Mouse (Mus musculus): ENCODE measurements around the gene Tcl1b5.
"Not testable (repeated sequence)": the region's sequence is repeated elsewhere in the genome, so short reads cannot be mapped to it uniquely, and the experiment has no call there.

Tcl1b5 gene

DNA sequence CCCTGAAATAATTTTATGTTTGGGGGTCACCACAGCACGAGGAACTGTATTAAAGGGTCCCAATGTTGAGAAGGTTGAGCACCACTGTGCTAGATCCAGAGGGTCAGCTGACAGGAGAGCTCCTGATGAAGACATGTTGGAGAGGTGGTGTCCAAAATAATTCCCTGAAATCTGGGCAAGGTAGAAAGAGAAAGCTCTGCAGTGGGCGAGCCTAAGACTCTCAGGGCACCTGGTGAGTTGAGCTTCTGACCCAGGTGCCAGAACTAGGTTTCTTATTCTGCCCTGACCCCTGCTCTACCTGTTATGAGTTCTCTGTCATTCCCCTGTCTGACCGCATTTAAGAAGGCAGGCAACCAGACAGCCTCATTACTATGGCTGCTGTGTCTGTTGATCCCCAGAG lies at the start of gene Tcl1b5:
Gene Tcl1b5, plus strand, starts transcription at position 301 of the 400 bp plus-strand sequence.
- DNase-seq, result not testable (repeated sequence)

- DNase-seq, result no peak
Measured at GRCm38 (mm10) chr12:105126516-105126915, 49.6 kb upstream of the Tcl1b5 start.

DNA sequence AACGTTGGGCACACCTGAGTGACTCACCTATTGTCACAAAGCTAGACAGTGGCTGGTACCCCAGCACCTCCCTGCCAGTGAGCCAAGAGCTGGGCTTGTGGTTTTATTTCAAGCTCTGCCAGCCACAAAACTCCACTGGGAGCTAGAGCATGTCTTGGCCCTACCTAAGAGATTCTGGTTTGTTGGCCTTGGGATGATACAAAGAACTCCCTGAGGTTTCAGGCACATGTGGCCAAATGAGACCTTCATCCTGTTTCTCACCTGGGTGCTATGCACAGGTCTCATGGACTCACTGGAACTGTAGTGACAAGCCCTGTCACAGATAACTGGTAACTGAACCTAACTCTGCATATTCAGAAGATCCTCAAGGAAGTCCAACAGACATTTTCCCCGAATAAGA lies 48.5 kb upstream of the Tcl1b5 start:
- no peak for DNase-seq

DNA sequence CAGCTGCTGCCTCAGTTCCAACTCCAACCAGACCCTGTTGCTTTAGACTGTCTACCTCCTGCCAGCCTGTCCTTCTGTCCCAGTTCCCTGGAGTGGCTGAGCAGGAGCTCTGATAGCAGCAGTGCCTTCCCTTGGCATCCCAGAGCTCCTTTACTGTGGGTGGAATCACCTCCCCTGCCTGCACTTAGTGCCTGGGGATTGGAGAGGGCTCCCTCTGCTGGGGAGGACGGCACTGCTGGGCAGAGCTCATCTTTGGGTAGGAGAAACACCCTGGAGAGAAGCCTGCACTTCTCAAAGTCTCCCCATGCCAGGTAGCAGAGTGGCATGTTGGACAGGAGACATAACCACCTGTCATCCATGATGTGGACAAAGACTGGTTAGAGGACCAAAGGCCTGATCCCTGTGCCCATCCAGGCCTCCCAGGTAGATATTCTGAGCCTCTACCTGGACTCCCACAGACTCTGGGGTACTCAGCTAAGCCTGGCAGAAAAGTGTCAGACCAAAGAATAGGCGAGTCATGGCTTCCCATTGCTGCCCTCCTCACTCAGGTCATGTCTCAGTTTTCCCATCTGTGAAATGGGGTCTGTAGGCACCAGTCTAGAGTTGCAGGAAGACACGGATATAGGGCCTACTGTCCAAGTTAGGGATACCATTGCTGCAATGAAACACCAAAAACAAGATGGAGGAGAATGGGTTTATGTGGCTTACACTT lies 46.5 kb upstream of the Tcl1b5 start:
- DNase-seq, result not testable (repeated sequence)

DNA sequence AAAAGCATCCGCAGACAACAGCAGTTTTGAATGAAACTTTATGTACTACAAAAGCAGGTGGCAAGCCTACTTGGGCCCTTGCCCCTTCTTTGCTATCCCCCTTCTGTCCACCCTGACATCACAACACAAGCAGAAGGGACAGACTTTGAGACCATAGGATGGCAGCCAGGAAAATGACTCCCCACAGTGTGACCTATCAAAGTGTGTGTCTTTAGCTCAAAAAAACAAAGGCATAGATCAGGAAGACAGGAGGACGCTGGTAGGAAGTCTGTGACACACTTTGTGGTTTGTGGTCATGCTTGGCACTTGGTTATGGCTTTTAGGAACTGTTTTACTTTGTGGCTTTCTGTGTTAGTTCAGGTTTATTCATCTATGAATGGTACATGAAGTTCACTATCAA lies 42.0 kb upstream of the Tcl1b5 start:
- not testable (repeated sequence) for DNase-seq

- DNase-seq, result not testable (repeated sequence)
Measured at GRCm38 (mm10) chr12:105134826-105135225, 41.3 kb upstream of the Tcl1b5 start.

- not testable (repeated sequence) for DNase-seq
Measured at GRCm38 (mm10) chr12:105137729-105138128, 38.4 kb upstream of the Tcl1b5 start.

- no peak for DNase-seq
Measured at GRCm38 (mm10) chr12:105143096-105143495, 33.0 kb upstream of the Tcl1b5 start.

- not testable (repeated sequence) for DNase-seq
Measured at GRCm38 (mm10) chr12:105144928-105145327, 31.2 kb upstream of the Tcl1b5 start.

GRCm38 (mm10) chr12:105145714-105146113 lies 30.4 kb upstream of the Tcl1b5 start, which contains the start of gene Tcl1b2:
Tcl1b2 (plus strand) TSS chr12:105146014.
- no peak for DNase-seq

DNA sequence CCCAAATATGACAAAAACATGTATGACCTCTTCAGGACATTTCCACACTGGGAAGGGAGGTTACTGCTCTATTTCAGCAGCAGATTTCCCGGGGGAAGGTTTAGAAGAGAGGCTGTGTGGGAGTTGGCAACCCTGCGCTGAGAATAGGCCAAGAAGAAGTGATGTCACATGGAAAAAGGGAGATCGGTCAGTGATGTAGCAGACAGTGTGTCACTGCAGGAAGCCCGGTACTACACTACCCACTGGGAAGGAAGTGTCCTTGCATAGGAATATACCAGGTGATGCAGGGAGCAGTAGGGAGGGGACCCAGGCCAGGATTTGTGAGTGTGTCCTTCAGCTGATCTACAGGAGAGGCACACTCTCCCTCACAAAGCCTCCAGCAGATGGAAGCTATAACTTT lies 20.9 kb upstream of the Tcl1b5 start:
- not testable (repeated sequence) for DNase-seq

GRCm38 (mm10) chr12:105158842-105159241 lies 17.3 kb upstream of the Tcl1b5 start:
- no peak for DNase-seq

DNA sequence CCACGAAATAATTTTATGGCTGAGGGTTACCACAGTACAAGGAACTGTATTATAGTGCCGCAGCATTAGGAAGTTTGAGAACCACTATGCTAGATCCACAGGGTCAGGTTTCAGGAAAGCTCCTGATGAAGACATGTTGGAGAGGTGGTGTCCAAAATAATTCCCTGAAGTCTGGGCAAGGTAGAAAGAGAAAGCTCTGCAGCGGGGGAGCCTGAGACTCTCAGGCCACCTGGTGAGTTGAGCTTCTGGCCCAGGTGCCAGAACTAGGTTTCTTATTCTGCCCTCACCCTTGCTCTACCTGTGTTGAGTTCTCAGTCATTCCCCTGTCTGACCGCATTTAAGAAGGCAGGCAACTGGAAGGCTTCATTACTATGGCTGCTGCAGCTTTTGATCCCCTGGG lies 16.8 kb upstream of the Tcl1b5 start, which contains the start of gene Tcl1b1:
Gene Tcl1b1, plus strand, starts transcription at position 301 of the 400 bp plus-strand sequence.
- DNase-seq, result no peak

- DNase-seq, result no peak
Measured at GRCm38 (mm10) chr12:105166734-105167133, 9.4 kb upstream of the Tcl1b5 start.

- no peak for DNase-seq
Measured at GRCm38 (mm10) chr12:105173366-105173765, 2.8 kb upstream of the Tcl1b5 start.

DNA sequence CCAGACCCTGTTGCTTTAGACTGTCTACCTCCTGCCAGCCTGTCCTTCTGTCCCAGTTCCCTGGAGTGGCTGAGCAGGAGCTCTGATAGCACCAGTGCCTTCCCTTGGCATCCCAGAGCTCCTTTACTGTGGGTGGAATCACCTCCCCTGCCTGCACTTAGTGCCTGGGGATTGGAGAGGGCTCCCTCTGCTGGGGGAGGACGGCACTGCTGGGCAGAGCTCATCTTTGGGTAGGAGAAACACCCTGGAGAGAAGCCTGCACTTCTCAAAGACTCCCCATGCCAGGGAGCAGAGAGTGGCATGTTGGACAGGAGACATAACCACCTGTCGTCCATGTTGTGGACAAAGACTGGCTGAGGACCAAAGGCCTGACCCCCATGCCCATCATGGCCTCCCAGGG lies 1.8 kb upstream of the Tcl1b5 start:
- peak; percentile 39 to 65 for DNase-seq

GRCm38 (mm10) chr12:105181040-105181644 lies 5.0 kb downstream of the Tcl1b5 start:
- not testable (repeated sequence) for DNase-seq

GRCm38 (mm10) chr12:105188980-105189379 lies 12.8 kb downstream of the Tcl1b5 start:
- DNase-seq, result peak in 1 of 2 experiments; percentile 13

DNA sequence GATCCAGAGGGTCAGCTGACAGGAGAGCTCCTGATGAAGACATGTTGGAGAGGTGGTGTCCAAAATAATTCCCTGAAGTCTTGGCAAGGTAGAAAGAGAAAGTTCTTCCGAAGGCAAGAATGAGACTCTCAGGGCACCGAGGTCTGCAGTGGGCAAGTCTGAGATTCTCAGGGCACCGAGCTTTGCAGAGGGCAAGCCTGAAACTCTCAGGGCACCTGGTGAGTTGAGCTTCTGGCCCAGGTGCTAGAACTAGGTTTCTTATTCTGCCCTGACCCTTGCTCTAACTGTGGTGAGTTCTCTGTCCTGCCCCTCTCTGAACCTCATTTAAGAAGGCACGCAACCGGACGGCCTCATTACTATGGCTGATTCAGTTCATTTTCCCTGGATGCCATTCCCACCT lies 14.6 kb downstream of the Tcl1b5 start, which contains the start of gene Tcl1b3:
Gene Tcl1b3, plus strand, starts transcription at position 301 of the 400 bp plus-strand sequence.
- not testable (repeated sequence) for DNase-seq

- DNase-seq, result not testable (repeated sequence)
Measured at GRCm38 (mm10) chr12:105199684-105200497, 23.7 kb downstream of the Tcl1b5 start.

- not testable (repeated sequence) for DNase-seq
Measured at GRCm38 (mm10) chr12:105201657-105202056, 25.5 kb downstream of the Tcl1b5 start, which contains the start of gene Tcl1b4. Tcl1b4 (plus strand) TSS chr12:105201957.

DNA sequence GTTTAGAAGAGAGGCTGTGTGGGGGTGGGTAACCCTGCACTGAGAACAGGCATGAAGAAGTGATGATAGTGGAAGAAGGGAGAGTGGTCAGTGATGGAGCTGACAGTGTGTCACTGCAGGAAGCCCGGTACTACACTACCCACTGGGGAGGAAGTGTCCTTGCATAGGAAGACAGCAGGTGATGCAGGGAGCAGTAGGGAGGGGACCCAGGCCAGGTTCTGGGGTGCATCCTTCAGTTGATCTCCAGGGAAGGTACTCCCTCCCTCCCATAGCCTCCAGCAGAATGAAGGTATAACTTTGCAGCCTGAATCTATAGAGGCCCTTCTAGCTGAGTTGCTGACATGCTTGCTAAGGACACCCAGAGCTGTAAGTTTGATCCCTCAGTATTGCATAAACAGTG lies 30.9 kb downstream of the Tcl1b5 start:
- no peak for DNase-seq

DNA sequence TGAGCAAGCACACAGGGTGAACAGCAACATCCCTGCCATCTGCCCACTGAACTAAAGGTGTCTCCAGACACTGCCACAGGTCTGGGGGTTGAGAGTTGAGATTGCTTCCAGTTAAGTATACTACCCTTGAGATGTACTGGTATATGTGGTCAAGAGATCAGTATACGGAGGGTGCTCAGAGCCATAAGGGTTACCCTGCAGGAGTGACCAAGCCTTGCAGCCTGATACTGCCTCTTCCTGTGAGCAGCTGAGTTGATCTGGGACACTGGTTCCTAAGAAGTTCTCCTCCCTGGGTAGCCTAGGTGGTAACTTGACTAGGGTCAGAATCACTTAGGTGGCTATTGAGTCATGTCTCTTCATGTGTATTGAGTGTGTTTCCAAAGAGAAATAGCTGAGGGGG lies 32.3 kb downstream of the Tcl1b5 start:
- no peak for DNase-seq

Measured in kidney, postnatal 25 days (tissue).